Mouse (Mus musculus): Measurements from ENCODE around the gene Grap. TPM values are rescaled to one million over a fixed set of nuclear protein-coding genes. Genes with fewer than 3 reads are reported as not detected.
A peak's percentile ranks its signal among the peaks of the same experiment; 100 is the strongest.

Gene Grap
- total RNA-seq (2021), result 1 to 10 TPM; 6.7 to 9.2 TPM
- long read RNA-seq, experiment 1, transcript Grap-201 (5 exons, 1,662 nt), result major isoform, 11 of 15 reads
- long read RNA-seq, experiment 1, partial matches to known transcripts, result 0 of 15 reads
- long read RNA-seq, experiment 1, other reads (novel, unspliced or antisense), result 4 of 15 reads
- long read RNA-seq, experiment 2, transcript Grap-201 (5 exons, 1,662 nt), result major isoform, 14 of 16 reads
- long read RNA-seq, experiment 2, partial matches to known transcripts, result 1 of 16 reads
- long read RNA-seq, experiment 2, other reads (novel, unspliced or antisense), result 1 of 16 reads

- no peak for DNase-seq (ENCODE audit: low spot score in 2 of 2)
Measured at GRCm38 (mm10) chr11:61652686-61653447, at the start of gene Grap. Gene Grap (plus strand): TSS chr11:61653265.

GRCm38 (mm10) chr11:61608072-61608471, 45.0 kb upstream of the Grap start:
- intact Hi-C loops (cut with DNase I), result no loop called here
- DNase-seq (ENCODE audit: low spot score in 2 of 2), result no peak

More at GRCm38 (mm10) chr11:61652686-61653447, at the start of gene Grap:
- intact Hi-C loops (cut with DNase I), result no loop called here

GRCm38 (mm10) chr11:61611197-61611596, 41.9 kb upstream of the Grap start:
- intact Hi-C loops (cut with DNase I), result loop anchor here (10.0 kb wide), 1 partner anchor 266 kb away; the partner anchor contains the start of gene Slc47a2
- no peak for DNase-seq (ENCODE audit: low spot score in 2 of 2)

- no peak for DNase-seq (ENCODE audit: low spot score in 2 of 2)
- intact Hi-C loops (cut with DNase I), result loop anchor here (10.0 kb wide), 1 partner anchor 267 kb away; the partner anchor contains the start of gene Slc47a2
Measured at GRCm38 (mm10) chr11:61612116-61612635, 40.9 kb upstream of the Grap start.

- intact Hi-C loops (cut with DNase I), result loop anchor here (10.0 kb wide), 1 partner anchor 270 kb away; the partner anchor contains the start of gene Slc47a2
- DNase-seq (ENCODE audit: low spot score in 2 of 2), result no peak
Measured at GRCm38 (mm10) chr11:61614401-61614800, 38.7 kb upstream of the Grap start.

GRCm38 (mm10) chr11:61615686-61616522, 37.2 kb upstream of the Grap start:
- intact Hi-C loops (cut with DNase I), result loop anchor here (5.0 to 10.0 kb wide), 3 partner anchors 109 to 271 kb away; partner anchors contain the start of genes B9d1 and Slc47a2
- no peak for DNase-seq (ENCODE audit: low spot score in 2 of 2)

- DNase-seq (ENCODE audit: low spot score in 2 of 2), result no peak
- intact Hi-C loops (cut with DNase I), result loop anchor here (5.0 to 10.0 kb wide), 3 partner anchors 109 to 272 kb away; partner anchors contain the start of genes B9d1 and Slc47a2
Measured at GRCm38 (mm10) chr11:61616523-61617292, 36.4 kb upstream of the Grap start.

- DNase-seq (ENCODE audit: low spot score in 2 of 2), result no peak
- intact Hi-C loops (cut with DNase I), result loop anchor here (5.0 to 10.0 kb wide), 3 partner anchors 110 to 273 kb away; partner anchors contain the start of genes B9d1 and Slc47a2
Measured at GRCm38 (mm10) chr11:61617293-61617975, 35.6 kb upstream of the Grap start.

GRCm38 (mm10) chr11:61618131-61618530, 34.9 kb upstream of the Grap start:
- no peak for DNase-seq (ENCODE audit: low spot score in 2 of 2)
- intact Hi-C loops (cut with DNase I), result loop anchor here (5.0 to 10.0 kb wide), 3 partner anchors 111 to 273 kb away; partner anchors contain the start of genes B9d1 and Slc47a2

- intact Hi-C loops (cut with DNase I), result loop anchor here (5.0 to 10.0 kb wide), 3 partner anchors 111 to 274 kb away; partner anchors contain the start of genes B9d1 and Slc47a2
- DNase-seq (ENCODE audit: low spot score in 2 of 2), result no peak
Measured at GRCm38 (mm10) chr11:61618571-61618970, 34.5 kb upstream of the Grap start.

GRCm38 (mm10) chr11:61619356-61619755, 33.7 kb upstream of the Grap start:
- intact Hi-C loops (cut with DNase I), result loop anchor here (5.0 to 10.0 kb wide), 3 partner anchors 112 to 275 kb away; partner anchors contain the start of genes B9d1 and Slc47a2

GRCm38 (mm10) chr11:61619791-61620241, 33.2 kb upstream of the Grap start:
- DNase-seq (ENCODE audit: low spot score in 2 of 2), result peak; percentile 57 to 73
- intact Hi-C loops (cut with DNase I), result loop anchor here (5.0 to 10.0 kb wide), 3 partner anchors 113 to 275 kb away; partner anchors contain the start of genes B9d1 and Slc47a2

More at GRCm38 (mm10) chr11:61619356-61619755, 33.7 kb upstream of the Grap start:
- DNase-seq (ENCODE audit: low spot score in 2 of 2), result no peak

- intact Hi-C loops (cut with DNase I), result no loop called here
- peak; percentile 82 to 83 for DNase-seq (ENCODE audit: low spot score in 2 of 2)
Measured at GRCm38 (mm10) chr11:61620254-61620670, 32.8 kb upstream of the Grap start.

GRCm38 (mm10) chr11:61620762-61621161, 32.3 kb upstream of the Grap start:
- DNase-seq (ENCODE audit: low spot score in 2 of 2), result no peak
- intact Hi-C loops (cut with DNase I), result no loop called here

- intact Hi-C loops (cut with DNase I), result no loop called here
Measured at GRCm38 (mm10) chr11:61625136-61625535, 27.9 kb upstream of the Grap start.

GRCm38 (mm10) chr11:61626509-61626908, 26.6 kb upstream of the Grap start:
- no peak for DNase-seq (ENCODE audit: low spot score in 2 of 2)
- intact Hi-C loops (cut with DNase I), result no loop called here

More at GRCm38 (mm10) chr11:61625136-61625535, 27.9 kb upstream of the Grap start:
- no peak for DNase-seq (ENCODE audit: low spot score in 2 of 2)

GRCm38 (mm10) chr11:61629621-61630020, 23.4 kb upstream of the Grap start:
- intact Hi-C loops (cut with DNase I), result loop anchor here (2.0 kb wide), 1 partner anchor 85 kb away; no protein-coding TSS in a partner anchor
- DNase-seq (ENCODE audit: low spot score in 2 of 2), result no peak

All from left cerebral cortex, postnatal 14 days (tissue).